Mouse (Mus musculus) myocyte (in vitro differentiated cells): ENCODE results near the gene Max. TPM values are rescaled to one million over a fixed set of nuclear protein-coding genes. Genes with fewer than 3 reads are reported as not detected.

Source experiments
- H3K27me3 ChIP-seq: one replicate; pipeline ENCODE4 v1.6.1; 2011; ENCODE audit not compliant: control insufficient read depth, insufficient read depth, insufficient read length
- H3K36me3 ChIP-seq: one replicate; pipeline ENCODE4 v1.6.1; 2011; ENCODE audit not compliant: control insufficient read depth, insufficient read depth
- H3K4me2 ChIP-seq: one replicate; pipeline ENCODE4 v1.6.1; 2011; ENCODE audit warnings: low read depth, control low read depth
- H3K4me3 ChIP-seq: one replicate; pipeline ENCODE4 v1.5.1; 2011; ENCODE audit warnings: mild to moderate bottlenecking, control low read depth, moderate library complexity
- H3K79me2 ChIP-seq: one replicate; pipeline ENCODE4 v1.6.1; 2011; ENCODE audit not compliant: control insufficient read depth, insufficient read depth
- H3ac ChIP-seq: one replicate; pipeline ENCODE4 v1.6.1; 2011; ENCODE audit not compliant: control insufficient read depth, insufficient read length
- CEBPB ChIP-seq: IDR thresholded peaks from 2 replicates; pipeline ENCODE4 v1.6.1; 2011; ENCODE audit warnings: mild to moderate bottlenecking, moderate library complexity; ENCODE audit not compliant: poor library complexity, insufficient read depth, severe bottlenecking
- E2F4 ChIP-seq: IDR thresholded peaks from one replicate; pipeline ENCODE4 v1.6.1; 2011; ENCODE audit warnings: mild to moderate bottlenecking, control low read depth, moderate library complexity; ENCODE audit not compliant: insufficient read depth
- MAX ChIP-seq: IDR thresholded peaks from one replicate; pipeline ENCODE4 v1.6.1; 2011; ENCODE audit warnings: low read depth, mild to moderate bottlenecking, control low read depth
- MYOD1 ChIP-seq, 3 experiments: IDR thresholded peaks; one replicate each; pipeline ENCODE4 v1.6.1; 2011; ENCODE audit warnings: control low read depth in 2 of 3, low read depth in 2 of 3, mild to moderate bottlenecking in 2 of 3, moderate library complexity in 1 of 3; ENCODE audit not compliant: insufficient read length in 2 of 3, control insufficient read depth in 1 of 3
- MYOG ChIP-seq, 3 experiments: IDR thresholded peaks; one replicate each; pipeline ENCODE4 v1.6.1; 2011; ENCODE audit warnings: control low read depth in 2 of 3, low read depth in 2 of 3, mild to moderate bottlenecking in 2 of 3; ENCODE audit not compliant: insufficient read length in 2 of 3, control insufficient read depth in 1 of 3, insufficient read depth in 1 of 3
- POLR2A ChIP-seq: IDR thresholded peaks from one replicate; pipeline ENCODE4 v1.6.1; 2011; ENCODE audit warnings: low read depth, mild to moderate bottlenecking, control low read depth, moderate library complexity; ENCODE audit not compliant: insufficient read length
- POLR2AphosphoS2 ChIP-seq: IDR thresholded peaks from one replicate; pipeline ENCODE4 v1.6.1; 2011; ENCODE audit warnings: low read depth, control low read depth; ENCODE audit not compliant: insufficient read length
- REST ChIP-seq: IDR thresholded peaks from one replicate; pipeline ENCODE4 v1.6.1; 2011; ENCODE audit warnings: mild to moderate bottlenecking, control low read depth, moderate library complexity; ENCODE audit not compliant: insufficient read depth, insufficient read length
- SRF ChIP-seq: IDR thresholded peaks from one replicate; pipeline ENCODE4 v1.6.1; 2011; ENCODE audit warnings: low read depth; ENCODE audit not compliant: control insufficient read depth, insufficient read length
- TCF12 ChIP-seq: IDR thresholded peaks from one replicate; pipeline ENCODE4 v1.6.1; 2011; ENCODE audit warnings: mild to moderate bottlenecking, control low read depth; ENCODE audit not compliant: poor library complexity, insufficient read depth, severe bottlenecking
- TCF3 ChIP-seq: IDR thresholded peaks from one replicate; pipeline ENCODE4 v1.6.1; 2011; ENCODE audit warnings: low read depth, control low read depth; ENCODE audit not compliant: insufficient read length
- USF1 ChIP-seq: IDR thresholded peaks from one replicate; pipeline ENCODE4 v1.6.1; 2011; ENCODE audit warnings: low read depth, mild to moderate bottlenecking, control low read depth, moderate library complexity
- polyA plus RNA-seq: library from polyadenylated mRNA; unstranded; fragments of >200 nt; fragmentation: generic; extraction: Trizol; gene quantifications from one replicate; pipeline ENCODE4 v1.2.1, GENCODE M21; 2012; ENCODE audit warnings: missing spikeins

Max gene
- polyA plus RNA-seq, 1 experiment: 33.6 TPM

GRCm38 (mm10) chr12:76889404-76890184, 72.4 kb downstream of the Max start:
- Histone ChIP-seq H3K4me2 (no peak overlapping the region), H3ac (no peak overlapping the region), H3K4me3 (no peak overlapping the region), H3K79me2 (no peaks in the 10 kb centered on the region), H3K27me3 (no peaks in the 10 kb centered on the region), H3K36me3 (peaks cover 19% of the 10 kb centered on the region)
- TF ChIP-seq SRF (no peak), MYOG (IDR thresholded peaks at IDR 0.05; ENCODE audit: control insufficient read depth in 1 of 3, insufficient read depth in 1 of 3, insufficient read length in 2 of 3, low read depth in 2 of 3) (no peak), POLR2A (no peak), REST (no peak), USF1 (no peak), TCF12 (no peak), MAX (no peak), CEBPB (no peak), MYOD1 (IDR thresholded peaks at IDR 0.05; ENCODE audit: control insufficient read depth in 1 of 3, insufficient read length in 2 of 3, low read depth in 2 of 3) (no peak), POLR2AphosphoS2 (no peak), TCF3 (no peak), E2F4 (no peak)

GRCm38 (mm10) chr12:76887941-76888340, 74.1 kb downstream of the Max start:
- Histone ChIP-seq H3K36me3 (peaks cover 19% of the 10 kb centered on the region), H3K4me3 (no peak overlapping the region), H3K79me2 (no peaks in the 10 kb centered on the region), H3K4me2 (no peak overlapping the region), H3K27me3 (no peaks in the 10 kb centered on the region), H3ac (no peak overlapping the region)
- TF ChIP-seq MYOG (IDR thresholded peaks at IDR 0.05; ENCODE audit: control insufficient read depth in 1 of 3, insufficient read depth in 1 of 3, insufficient read length in 2 of 3, low read depth in 2 of 3) (no peak), CEBPB (no peak), SRF (no peak)

Other genes starting within 250 kb of the Max start
- gene Churc1, start 196.7 kb downstream of the Max start, polyA plus RNA-seq: 73.6 TPM
- gene Fntb, start 196.6 kb downstream of the Max start, polyA plus RNA-seq: 23.8 TPM
- not detected for gene Gpx2, start 166.6 kb downstream of the Max start, polyA plus RNA-seq
- gene Rab15, start 139.3 kb downstream of the Max start, polyA plus RNA-seq: 0.13 TPM